Mouse (Mus musculus) 3134 (cell line): ENCODE measurements around the gene Fignl1.

Source experiments
- DNase-seq: peaks from one replicate; pipeline ENCODE4 v3.0.0-alpha.2; 2011; ENCODE audit warnings: low spot score; ENCODE audit not compliant: insufficient read length; ENCODE audit errors: extremely low read depth

The Fignl1 gene

GRCm38 (mm10) chr11:11770691-11771090, 38.1 kb downstream of the Fignl1 start:
- no peak for DNase-seq

- DNase-seq = no peak
Observed at GRCm38 (mm10) chr11:11769281-11769680, 39.5 kb downstream of the Fignl1 start.

GRCm38 (mm10) chr11:11768057-11768456, 40.7 kb downstream of the Fignl1 start:
- no peak for DNase-seq

GRCm38 (mm10) chr11:11766736-11767135, 42.0 kb downstream of the Fignl1 start:
- no peak for DNase-seq

GRCm38 (mm10) chr11:11766105-11766504, 42.7 kb downstream of the Fignl1 start:
- no peak for DNase-seq

GRCm38 (mm10) chr11:11765414-11765813, 43.3 kb downstream of the Fignl1 start:
- DNase-seq = no peak

- DNase-seq = no peak
Observed at GRCm38 (mm10) chr11:11763211-11763666, 45.5 kb downstream of the Fignl1 start.

- no peak for DNase-seq
Observed at GRCm38 (mm10) chr11:11758883-11759282, 49.9 kb downstream of the Fignl1 start.

GRCm38 (mm10) chr11:11758121-11758520, 50.6 kb downstream of the Fignl1 start:
- DNase-seq = no peak

- DNase-seq = no peak
Observed at GRCm38 (mm10) chr11:11752859-11753258, 55.9 kb downstream of the Fignl1 start.

- DNase-seq = no peak
Observed at GRCm38 (mm10) chr11:11751091-11751490, 57.7 kb downstream of the Fignl1 start.

- no peak for DNase-seq
Observed at GRCm38 (mm10) chr11:11744222-11744621, 64.5 kb downstream of the Fignl1 start.

GRCm38 (mm10) chr11:11742626-11743025, 66.1 kb downstream of the Fignl1 start:
- no peak for DNase-seq

GRCm38 (mm10) chr11:11741574-11741973, 67.2 kb downstream of the Fignl1 start:
- no peak for DNase-seq

- no peak for DNase-seq
Observed at GRCm38 (mm10) chr11:11740603-11741002, 68.2 kb downstream of the Fignl1 start.

- no peak for DNase-seq
Observed at GRCm38 (mm10) chr11:11739054-11739453, 69.7 kb downstream of the Fignl1 start.

GRCm38 (mm10) chr11:11737562-11737961, 71.2 kb downstream of the Fignl1 start:
- DNase-seq = no peak
